Mouse (Mus musculus) neural tube, embryonic 11.5 days (tissue): ENCODE results near the gene Hs2st1. TPM values are rescaled to one million over a fixed set of nuclear protein-coding genes. Genes with fewer than 3 reads are reported as not detected.

Experiments used
- ATAC-seq: fragments of 200-750 bp; cut with Nextera tagmentation; 2 replicates; pipeline ENCODE4 v1.8.0; 2017; ENCODE audit warnings: moderate number of reproducible peaks, mild to moderate bottlenecking, moderate TSS enrichment, moderate library complexity; ENCODE audit not compliant: insufficient read depth, low FRiP score, low TSS enrichment
- DNase-seq: peaks from one replicate; pipeline ENCODE4 v3.0.0-alpha.2; 2015; ENCODE audit warnings: low spot score
- H3K27ac ChIP-seq: fragments of 300-500 bp; sonication (generic); 2 replicates; pipeline ENCODE4 v1.5.1; 2014; ENCODE audit warnings: low read depth, mild to moderate bottlenecking, low read length
- H3K27me3 ChIP-seq: fragments of 300-500 bp; sonication (generic); 2 replicates; pipeline ENCODE4 v1.6.1; 2014; ENCODE audit warnings: mild to moderate bottlenecking, low read length, mixed read lengths; ENCODE audit not compliant: control insufficient read depth, insufficient read depth
- H3K36me3 ChIP-seq: fragments of 300-500 bp; sonication (generic); 2 replicates; pipeline ENCODE4 v1.6.1; 2014; ENCODE audit warnings: mild to moderate bottlenecking, low read length, moderate library complexity, mixed read lengths; ENCODE audit not compliant: control insufficient read depth, insufficient read depth
- H3K4me1 ChIP-seq: fragments of 300-500 bp; sonication (generic); 2 replicates; pipeline ENCODE4 v1.6.1; 2014; ENCODE audit warnings: low read length, mixed read lengths; ENCODE audit not compliant: control insufficient read depth, insufficient read depth
- H3K4me2 ChIP-seq: fragments of 300-500 bp; sonication (generic); 2 replicates; pipeline ENCODE4 v1.6.1; 2014; ENCODE audit warnings: low read depth, mild to moderate bottlenecking, moderate library complexity
- H3K4me3 ChIP-seq: fragments of 300-500 bp; sonication (generic); 2 replicates; pipeline ENCODE4 v1.5.1; 2014; ENCODE audit warnings: low read depth, low read length
- H3K9ac ChIP-seq: fragments of 300-500 bp; sonication (generic); 2 replicates; pipeline ENCODE4 v1.6.1; 2014; ENCODE audit warnings: mild to moderate bottlenecking, low read length
- H3K9me3 ChIP-seq: fragments of 300-500 bp; sonication (generic); 2 replicates; pipeline ENCODE4 v1.6.1; 2016; ENCODE audit warnings: low read length; ENCODE audit not compliant: control insufficient read depth
- WGBS: fragments of 180-500 bp; shearing (Covaris S2); extraction: QIAGEN DNeasy Blood & Tissue Kit; methylation state at CpG from one replicate; pipeline ENCODE4 v1.1.7; 2014; 5-methylcytosine and 5-hydroxymethylcytosine counted together
- polyA plus RNA-seq: library from polyadenylated mRNA; unstranded; fragments of >200 nt; fragmentation: Nextera tagmentation; extraction: Ambion mirVana; gene quantifications from 2 replicates; pipeline ENCODE4 v1.2.1, GENCODE M21; 2014

Gene Hs2st1
- polyA plus RNA-seq, 1 experiment from 2014 or later: 18.1 TPM

GRCm38 (mm10) chr3:144565212-144565611 lies 4.8 kb downstream of the Hs2st1 start:
- ATAC-seq: no peak

GRCm38 (mm10) chr3:144563916-144564315 lies 6.1 kb downstream of the Hs2st1 start:
- no peak overlapping the region for H3K9ac ChIP-seq
- H3K4me3 ChIP-seq: no peak overlapping the region
- peaks cover 7% of the 10 kb centered on the region for H3K4me1 ChIP-seq
- H3K27me3 ChIP-seq: no peaks in the 10 kb centered on the region
- no peaks in the 10 kb centered on the region for H3K9me3 ChIP-seq
- 88% methylated on average over 7 of the region's 7 CpGs for WGBS
- DNase-seq (no peak), ATAC-seq (no peak)
- H3K36me3 ChIP-seq: no peaks in the 10 kb centered on the region
- H3K4me2 ChIP-seq: no peak overlapping the region
- H3K27ac ChIP-seq: no peak overlapping the region

More at GRCm38 (mm10) chr3:144565212-144565611, 4.8 kb downstream of the Hs2st1 start:
- Histone ChIP-seq H3K36me3 (no peaks in the 10 kb centered on the region), H3K4me3 (no peak overlapping the region), H3K4me2 (no peak overlapping the region), H3K9me3 (no peaks in the 10 kb centered on the region), H3K9ac (no peak overlapping the region), H3K27ac (no peak overlapping the region), H3K27me3 (no peaks in the 10 kb centered on the region), H3K4me1 (peaks cover 7% of the 10 kb centered on the region)
- WGBS: 94% methylated on average over 7 of the region's 7 CpGs
- DNase-seq: no peak

GRCm38 (mm10) chr3:144561511-144562250 lies 8.3 kb downstream of the Hs2st1 start:
- no peaks in the 10 kb centered on the region for H3K27me3 ChIP-seq
- peaks cover 11% of the 10 kb centered on the region for H3K4me1 ChIP-seq
- 78% methylated on average over 22 of the region's 22 CpGs for WGBS
- no peak overlapping the region for H3K27ac ChIP-seq
- H3K9me3 ChIP-seq: no peaks in the 10 kb centered on the region
- no peaks in the 10 kb centered on the region for H3K36me3 ChIP-seq
- no peak overlapping the region for H3K4me2 ChIP-seq
- no peak overlapping the region for H3K4me3 ChIP-seq
- H3K9ac ChIP-seq: no peak overlapping the region
- ATAC-seq (no peak), DNase-seq (no peak)

- no peak overlapping the region for H3K9ac ChIP-seq
- no peak overlapping the region for H3K4me3 ChIP-seq
- H3K4me2 ChIP-seq: no peak overlapping the region
- H3K9me3 ChIP-seq: no peaks in the 10 kb centered on the region
- 50% methylated on average over 5 of the region's 5 CpGs for WGBS
- no peaks in the 10 kb centered on the region for H3K27me3 ChIP-seq
- H3K4me1 ChIP-seq: peaks cover 16% of the 10 kb centered on the region
- no peaks in the 10 kb centered on the region for H3K36me3 ChIP-seq
- no peak overlapping the region for H3K27ac ChIP-seq
- DNase-seq: peak; percentile 10
- ATAC-seq: no peak
These were observed 11.7 kb downstream of the Hs2st1 start for GRCm38 (mm10) chr3:144558274-144558673.

- Histone ChIP-seq H3K4me3 (no peak overlapping the region), H3K36me3 (no peaks in the 10 kb centered on the region), H3K9ac (0 out of 2 replicates have a peak overlapping the region, but pooled peaks have one; percentile 5), H3K9me3 (no peaks in the 10 kb centered on the region), H3K4me1 (peaks cover 16% of the 10 kb centered on the region), H3K4me2 (peak overlapping the region; percentile 32), H3K27me3 (no peaks in the 10 kb centered on the region), H3K27ac (no peak overlapping the region)
- 4% methylated on average over 16 of the region's 16 CpGs for WGBS
- ATAC-seq: no peak
- DNase-seq: peak; percentile 23
These were observed 13.2 kb downstream of the Hs2st1 start for GRCm38 (mm10) chr3:144556625-144557324.

- no peak overlapping the region for H3K4me2 ChIP-seq
- no peak overlapping the region for H3K4me3 ChIP-seq
- WGBS: 88% methylated on average over 7 of the region's 7 CpGs
- ATAC-seq: no peak
- H3K4me1 ChIP-seq: peaks cover 16% of the 10 kb centered on the region
- no peaks in the 10 kb centered on the region for H3K36me3 ChIP-seq
- no peak for DNase-seq
- H3K9ac ChIP-seq: no peak overlapping the region
- H3K27ac ChIP-seq: no peak overlapping the region
- H3K27me3 ChIP-seq: no peaks in the 10 kb centered on the region
- no peaks in the 10 kb centered on the region for H3K9me3 ChIP-seq
These were observed 14.8 kb downstream of the Hs2st1 start for GRCm38 (mm10) chr3:144555144-144555543.

- no peak overlapping the region for H3K9ac ChIP-seq
- H3K36me3 ChIP-seq: no peaks in the 10 kb centered on the region
- no peak overlapping the region for H3K4me3 ChIP-seq
- 62% methylated on average over 9 of the region's 9 CpGs for WGBS
- peaks cover 16% of the 10 kb centered on the region for H3K4me1 ChIP-seq
- no peak for DNase-seq
- no peaks in the 10 kb centered on the region for H3K9me3 ChIP-seq
- no peaks in the 10 kb centered on the region for H3K27me3 ChIP-seq
- no peak overlapping the region for H3K4me2 ChIP-seq
- H3K27ac ChIP-seq: no peak overlapping the region
- no peak for ATAC-seq
These were observed 15.5 kb downstream of the Hs2st1 start for GRCm38 (mm10) chr3:144554503-144554902.

- no peak overlapping the region for H3K9ac ChIP-seq
- no peak overlapping the region for H3K4me2 ChIP-seq
- no peak overlapping the region for H3K27ac ChIP-seq
- DNase-seq (no peak), ATAC-seq (peak; percentile 17; the same call in 1 of the 2 replicates)
- no peaks in the 10 kb centered on the region for H3K9me3 ChIP-seq
- peaks cover 16% of the 10 kb centered on the region for H3K4me1 ChIP-seq
- no peaks in the 10 kb centered on the region for H3K27me3 ChIP-seq
- H3K4me3 ChIP-seq: no peak overlapping the region
- 26% methylated on average over 7 of the region's 7 CpGs for WGBS
- H3K36me3 ChIP-seq: no peaks in the 10 kb centered on the region
These were observed 16.0 kb downstream of the Hs2st1 start for GRCm38 (mm10) chr3:144553942-144554341.

GRCm38 (mm10) chr3:144551416-144551815 lies 18.6 kb downstream of the Hs2st1 start:
- DNase-seq (no peak), ATAC-seq (no peak)
- Histone ChIP-seq H3K9ac (no peak overlapping the region), H3K9me3 (no peaks in the 10 kb centered on the region), H3K27ac (no peak overlapping the region), H3K4me3 (no peak overlapping the region), H3K4me1 (peaks cover 4% of the 10 kb centered on the region; the same call in 1 of the 2 replicates), H3K4me2 (no peak overlapping the region), H3K27me3 (no peaks in the 10 kb centered on the region), H3K36me3 (no peaks in the 10 kb centered on the region)
- WGBS: 74% methylated on average over 4 of the region's 4 CpGs
